Mouse (Mus musculus): ENCODE data around the gene Lingo1. TPM values are rescaled to one million over a fixed set of nuclear protein-coding genes. Genes with fewer than 3 reads are reported as not detected.

Lingo1 gene
- polyA plus RNA-seq, 1 experiment from 2014 or later: 0.93 TPM

GRCm38 (mm10) chr9:56577405-56577804 is 218.9 kb downstream of the Lingo1 start:
- Histone ChIP-seq H3K4me3 (ENCODE audit: low read depth, low read length) (no peak overlapping the region), H3K27me3 (ENCODE audit: control insufficient read depth, insufficient read depth, low read length) (no peaks in the 10 kb centered on the region), H3K4me1 (ENCODE audit: control insufficient read depth, insufficient read depth, low read length) (0 out of 2 replicates have a peak, but pooled peaks cover 2% of the 10 kb centered on the region), H3K27ac (replicated peaks; ENCODE audit: low read depth, low read length) (no peak overlapping the region), H3K9me3 (ENCODE audit: control insufficient read depth, low read length) (no peaks in the 10 kb centered on the region), H3K9ac (ENCODE audit: low read length) (no peak overlapping the region), H3K36me3 (ENCODE audit: control insufficient read depth, insufficient read depth, low read length) (no peaks in the 10 kb centered on the region), H3K4me2 (ENCODE audit: low read depth, severe bottlenecking) (no peak overlapping the region)
- 77% methylated on average over 11 of the region's 11 CpGs for WGBS
- DNase-seq (ENCODE audit: low spot score) (no peak), ATAC-seq (ENCODE audit: insufficient number of reproducible peaks, low FRiP score, low TSS enrichment, low read depth) (no peak)

GRCm38 (mm10) chr9:56572534-56573479 is 223.5 kb downstream of the Lingo1 start:
- ATAC-seq (ENCODE audit: insufficient number of reproducible peaks, low FRiP score, low TSS enrichment, low read depth) (no peak), DNase-seq (ENCODE audit: low spot score) (no peak)
- no peak overlapping the region for H3K27ac ChIP-seq (replicated peaks; ENCODE audit: low read depth, low read length)
- no peak overlapping the region for H3K9ac ChIP-seq (ENCODE audit: low read length)
- no peaks in the 10 kb centered on the region for H3K36me3 ChIP-seq (ENCODE audit: control insufficient read depth, insufficient read depth, low read length)
- H3K27me3 ChIP-seq (ENCODE audit: control insufficient read depth, insufficient read depth, low read length): no peaks in the 10 kb centered on the region
- no peak overlapping the region for H3K4me3 ChIP-seq (ENCODE audit: low read depth, low read length)
- 46% methylated on average over 23 of the region's 23 CpGs for WGBS
- no peak overlapping the region for H3K4me2 ChIP-seq (ENCODE audit: low read depth, severe bottlenecking)
- no peaks in the 10 kb centered on the region for H3K9me3 ChIP-seq (ENCODE audit: control insufficient read depth, low read length)
- 0 out of 2 replicates have a peak, but pooled peaks cover 2% of the 10 kb centered on the region for H3K4me1 ChIP-seq (ENCODE audit: control insufficient read depth, insufficient read depth, low read length)

Other genes starting within 250 kb of the Lingo1 start
- gene Odf3l1, start 68.2 kb upstream of the Lingo1 start, polyA plus RNA-seq (2014; fragmentation: Nextera tagmentation; extraction: Ambion mirVana): 0.41 and 0.77 TPM in 2 replicates
- 5.4 and 5.5 TPM in 2 replicates for gene Cspg4, start 68.6 kb upstream of the Lingo1 start, polyA plus RNA-seq (2014; fragmentation: Nextera tagmentation; extraction: Ambion mirVana)
- 7.8 and 10.1 TPM in 2 replicates for gene Snx33, start 131.9 kb upstream of the Lingo1 start, polyA plus RNA-seq (2014; fragmentation: Nextera tagmentation; extraction: Ambion mirVana)
- gene Imp3, start 141.0 kb upstream of the Lingo1 start, polyA plus RNA-seq (2014; fragmentation: Nextera tagmentation; extraction: Ambion mirVana): 70.9 and 73.6 TPM in 2 replicates
- 26.0 and 30.2 TPM in 2 replicates for gene Snupn, start 154.4 kb upstream of the Lingo1 start, polyA plus RNA-seq (2014; fragmentation: Nextera tagmentation; extraction: Ambion mirVana)
- 40.5 and 44.0 TPM in 2 replicates for gene Ptpn9, start 198.5 kb upstream of the Lingo1 start, polyA plus RNA-seq (2014; fragmentation: Nextera tagmentation; extraction: Ambion mirVana)

All from limb, embryonic 11.5 days (tissue).